Mouse (Mus musculus) cerebellum, adult 2 months (tissue): Measurements from ENCODE around the gene Ccdc141. TPM values are rescaled to one million over a fixed set of nuclear protein-coding genes. Genes with fewer than 3 reads are reported as not detected.

Experiments used
- DNase-seq, 2 experiments: peaks; one replicate each; pipeline ENCODE4 v3.0.0; 2021
- H3K27ac ChIP-seq: fragments of 200-500 bp; 2 replicates; pipeline ENCODE4 v1.5.1; 2012; ENCODE audit warnings: low read length, control low read depth, inconsistent platforms; ENCODE audit not compliant: insufficient read depth
- H3K27me3 ChIP-seq: fragments of 200-500 bp; 2 replicates; pipeline ENCODE4 v1.6.1; 2012; ENCODE audit warnings: inconsistent platforms, mild to moderate bottlenecking, low read length, moderate library complexity; ENCODE audit not compliant: control insufficient read depth, insufficient read depth
- H3K4me1 ChIP-seq: fragments of 200-500 bp; 2 replicates; pipeline ENCODE4 v1.6.1; 2011; ENCODE audit warnings: low read length; ENCODE audit not compliant: control insufficient read depth, insufficient read depth
- H3K4me3 ChIP-seq: fragments of 200-500 bp; replicated peaks from 2 replicates; pipeline ENCODE3; 2011; ENCODE audit warnings: mild to moderate bottlenecking, low read depth, low read length, control low read depth; ENCODE audit not compliant: insufficient read depth
- CTCF ChIP-seq: fragments of 200-500 bp; IDR thresholded peaks from 2 replicates; pipeline ENCODE4 v1.5.1; 2011; ENCODE audit warnings: low read depth, mild to moderate bottlenecking, control low read depth, low read length, moderate library complexity, borderline replicate concordance; ENCODE audit not compliant: insufficient read depth
- POLR2A ChIP-seq: fragments of 200-500 bp; IDR thresholded peaks from 2 replicates; pipeline ENCODE4 v1.6.1; 2011; ENCODE audit warnings: low read length, control low read depth, borderline replicate concordance; ENCODE audit not compliant: insufficient read depth
- WGBS: fragments of 180-500 bp; shearing (Covaris S2); methylation state at CpG from one replicate; pipeline ENCODE4 v1.1.7; 2018; 5-methylcytosine and 5-hydroxymethylcytosine counted together
- polyA plus RNA-seq: library from polyadenylated mRNA; depleted of rRNA; stranded (reverse); fragments of >200 nt; gene quantifications from 2 replicates; pipeline ENCODE4 v1.2.3, GENCODE M21; 2012

The Ccdc141 gene
- polyA plus RNA-seq, 1 experiment: 9.7 TPM

DNA sequence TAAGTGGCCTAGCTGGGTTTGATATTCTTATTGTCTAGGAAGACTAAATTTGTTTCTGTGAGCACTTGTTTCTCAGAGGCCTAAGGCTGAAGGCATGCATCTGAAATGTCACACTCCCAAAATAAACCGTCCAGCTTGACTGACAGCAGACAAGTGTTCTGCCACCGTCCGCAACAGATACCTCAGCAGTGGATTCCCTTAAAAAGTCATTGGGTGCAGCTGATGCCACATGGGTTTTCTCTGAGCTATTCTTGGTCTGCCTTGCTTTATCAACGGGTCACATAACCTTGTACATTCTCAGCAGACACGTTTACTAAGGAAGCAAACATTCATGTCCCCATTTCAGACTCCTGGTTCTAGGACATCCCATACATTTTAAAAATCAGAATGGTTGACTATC is 188.7 kb downstream of the Ccdc141 start:
- H3K4me3 ChIP-seq: no peak overlapping the region
- no peaks in the 10 kb centered on the region for H3K27me3 ChIP-seq
- no peaks in the 10 kb centered on the region for H3K4me1 ChIP-seq
- no peak overlapping the region for H3K27ac ChIP-seq
- TF ChIP-seq CTCF: no peak
- no peak for TF ChIP-seq POLR2A
- no peak for DNase-seq
- WGBS: 76% methylated on average over 5 of the region's 5 CpGs

DNA sequence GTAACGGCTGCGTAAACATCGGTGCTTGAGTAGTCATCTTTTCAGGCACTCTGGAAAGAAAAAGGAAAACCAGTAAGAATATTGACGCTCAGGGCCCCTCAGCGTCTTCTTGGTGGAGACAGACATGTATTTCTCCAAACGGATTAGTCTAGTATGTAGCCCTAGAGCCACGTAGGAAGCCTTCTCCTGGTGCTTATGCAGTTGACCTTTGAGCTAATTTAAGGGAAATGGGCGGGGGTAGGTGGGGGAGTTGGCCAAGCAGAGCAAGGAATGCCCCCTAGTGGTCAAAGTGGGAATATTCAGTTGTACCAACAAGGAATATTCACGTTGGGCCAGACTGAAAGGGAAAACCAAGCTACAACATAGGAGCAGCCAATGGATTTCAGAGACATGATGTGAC is 190.3 kb downstream of the Ccdc141 start:
- Histone ChIP-seq H3K4me3 (no peak overlapping the region), H3K27ac (no peak overlapping the region), H3K27me3 (no peaks in the 10 kb centered on the region), H3K4me1 (no peaks in the 10 kb centered on the region)
- TF ChIP-seq CTCF: peak; percentile 25; the same call in 1 of the 2 replicates
- no peak for TF ChIP-seq POLR2A
- 59% methylated on average over 9 of the region's 9 CpGs for WGBS
- DNase-seq: no peak

GRCm38 (mm10) chr2:76977650-76978049 is 192.8 kb downstream of the Ccdc141 start:
- Histone ChIP-seq H3K4me1 (no peaks in the 10 kb centered on the region), H3K27me3 (no peaks in the 10 kb centered on the region), H3K27ac (no peak overlapping the region), H3K4me3 (no peak overlapping the region)
- WGBS: 71% methylated on average over 6 of the region's 6 CpGs
- no peak for TF ChIP-seq CTCF
- TF ChIP-seq POLR2A: no peak
- DNase-seq: no peak

DNA sequence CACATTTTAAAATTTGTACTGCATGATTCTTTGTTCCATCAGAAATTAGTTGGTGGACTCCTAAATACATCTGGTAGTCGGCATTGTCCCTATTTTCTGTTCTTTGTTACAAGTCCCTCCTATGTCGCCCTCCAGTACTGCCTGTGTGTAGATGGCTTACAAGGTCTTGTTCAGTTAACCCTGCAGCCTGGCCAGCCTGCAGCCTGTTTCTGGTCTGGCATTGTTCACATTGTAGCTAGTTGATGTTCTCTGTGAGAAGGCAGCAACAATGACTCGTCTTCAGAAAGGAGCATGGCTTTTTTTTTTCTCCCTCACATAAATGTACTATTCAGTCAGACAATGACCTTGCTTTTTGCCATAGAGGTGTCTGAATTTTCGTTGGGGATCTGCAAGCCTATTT is 198.4 kb downstream of the Ccdc141 start:
- WGBS: 66% methylated on average over 4 of the region's 4 CpGs
- H3K4me3 ChIP-seq: no peak overlapping the region
- TF ChIP-seq CTCF: no peak
- no peak for TF ChIP-seq POLR2A
- H3K27ac ChIP-seq: no peak overlapping the region
- no peaks in the 10 kb centered on the region for H3K27me3 ChIP-seq
- no peaks in the 10 kb centered on the region for H3K4me1 ChIP-seq
- DNase-seq: no peak

GRCm38 (mm10) chr2:76971069-76971468 is 199.4 kb downstream of the Ccdc141 start:
- TF ChIP-seq POLR2A: no peak
- TF ChIP-seq CTCF: no peak
- H3K27ac ChIP-seq: no peak overlapping the region
- no peaks in the 10 kb centered on the region for H3K4me1 ChIP-seq
- no peak overlapping the region for H3K4me3 ChIP-seq
- no peaks in the 10 kb centered on the region for H3K27me3 ChIP-seq
- no peak for DNase-seq
- 67% methylated on average over 5 of the region's 5 CpGs for WGBS

GRCm38 (mm10) chr2:76970669-76971068 is 199.8 kb downstream of the Ccdc141 start:
- 10% methylated on average over 4 of the region's 4 CpGs for WGBS
- DNase-seq: peak in 1 of 2 experiments; percentile 28
- H3K27me3 ChIP-seq: no peaks in the 10 kb centered on the region
- no peak overlapping the region for H3K27ac ChIP-seq
- H3K4me1 ChIP-seq: no peaks in the 10 kb centered on the region
- H3K4me3 ChIP-seq: no peak overlapping the region
- no peak for TF ChIP-seq POLR2A
- no peak for TF ChIP-seq CTCF

DNA sequence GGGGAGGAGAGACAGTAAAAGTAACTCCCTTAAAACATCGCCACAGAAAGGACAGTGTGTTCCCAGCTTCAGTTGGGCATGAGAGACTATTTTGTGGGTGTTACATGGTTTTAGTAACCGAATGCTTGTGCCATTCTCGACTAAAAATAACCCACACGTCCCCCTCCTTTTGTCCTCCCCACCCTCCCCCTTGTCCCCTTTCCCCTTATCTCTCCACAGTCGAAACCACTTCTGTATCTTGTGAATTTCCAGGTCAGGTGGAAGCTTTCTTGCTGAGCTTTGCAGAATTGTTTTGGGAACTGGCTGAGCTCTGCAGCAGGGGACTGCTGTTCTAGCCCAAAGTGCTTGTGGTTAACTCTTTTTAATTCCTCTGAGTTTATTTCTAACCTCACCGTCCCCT is 200.2 kb downstream of the Ccdc141 start:
- TF ChIP-seq POLR2A (no peak), CTCF (no peak)
- no peak for DNase-seq
- Histone ChIP-seq H3K27me3 (no peaks in the 10 kb centered on the region), H3K4me3 (no peak overlapping the region), H3K27ac (no peak overlapping the region), H3K4me1 (no peaks in the 10 kb centered on the region)
- 68% methylated on average over 6 of the region's 6 CpGs for WGBS

DNA sequence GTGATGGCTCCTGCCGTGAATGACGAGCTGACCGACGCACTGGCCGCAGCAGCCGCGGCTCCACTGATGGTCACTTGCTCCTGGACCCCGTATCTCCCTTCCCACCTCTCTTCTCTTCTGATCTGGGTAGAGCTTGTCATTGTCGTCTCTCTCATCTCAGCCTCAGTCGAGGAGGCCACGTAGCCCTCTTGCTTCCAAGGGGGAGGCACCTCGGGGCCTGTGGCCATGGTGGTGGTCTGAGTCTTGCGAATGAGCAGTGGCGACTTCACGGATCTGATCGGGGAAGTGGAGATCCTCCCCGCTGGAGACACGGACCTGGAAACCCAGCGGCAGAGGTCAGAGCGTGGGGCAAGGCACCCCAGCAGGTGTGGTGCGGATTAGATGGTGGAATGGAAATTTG is 200.8 kb downstream of the Ccdc141 start:
- Histone ChIP-seq H3K27me3 (no peaks in the 10 kb centered on the region), H3K4me1 (no peaks in the 10 kb centered on the region), H3K4me3 (no peak overlapping the region), H3K27ac (no peak overlapping the region)
- 83% methylated on average over 21 of the region's 21 CpGs for WGBS
- DNase-seq: no peak
- TF ChIP-seq CTCF (no peak), POLR2A (no peak)
